Mouse (Mus musculus) neural tube, embryonic 13.5 days (tissue): ENCODE measurements around the gene Nfu1. TPM values are rescaled to one million over a fixed set of nuclear protein-coding genes. Genes with fewer than 3 reads are reported as not detected.

Experiments
- ATAC-seq: fragments of 200-750 bp; cut with Nextera tagmentation; 2 replicates; pipeline ENCODE4 v1.8.0; 2017; ENCODE audit warnings: low read depth, mild to moderate bottlenecking, moderate TSS enrichment, moderate library complexity
- H3K27ac ChIP-seq: fragments of 300-500 bp; sonication (generic); replicated peaks from 2 replicates; pipeline ENCODE4 v1.5.1; 2015; ENCODE audit warnings: moderate library complexity, mild to moderate bottlenecking, inconsistent platforms
- H3K27me3 ChIP-seq: fragments of 300-500 bp; sonication (generic); 2 replicates; pipeline ENCODE4 v1.6.1; 2015; ENCODE audit warnings: mild to moderate bottlenecking, inconsistent platforms
- H3K36me3 ChIP-seq: fragments of 300-500 bp; sonication (generic); 2 replicates; pipeline ENCODE4 v1.6.1; 2015; ENCODE audit warnings: mild to moderate bottlenecking, inconsistent platforms
- H3K4me1 ChIP-seq: fragments of 300-500 bp; sonication (generic); replicated peaks from 2 replicates; pipeline ENCODE4 v1.6.1; 2015; ENCODE audit warnings: inconsistent platforms
- H3K4me2 ChIP-seq: fragments of 300-500 bp; sonication (generic); 2 replicates; pipeline ENCODE4 v1.6.1; 2015; ENCODE audit warnings: inconsistent platforms, mild to moderate bottlenecking, moderate library complexity
- H3K4me3 ChIP-seq: fragments of 300-500 bp; sonication (generic); 2 replicates; pipeline ENCODE4 v1.5.1; 2015; ENCODE audit warnings: mild to moderate bottlenecking, inconsistent platforms
- H3K9ac ChIP-seq: fragments of 300-500 bp; sonication (generic); 2 replicates; pipeline ENCODE4 v1.6.1; 2015; ENCODE audit warnings: moderate library complexity, mild to moderate bottlenecking, inconsistent platforms
- H3K9me3 ChIP-seq: fragments of 300-500 bp; sonication (generic); 2 replicates; pipeline ENCODE4 v1.6.1; 2016; ENCODE audit warnings: inconsistent platforms
- WGBS: fragments of 180-500 bp; shearing (Covaris S2); methylation state at CpG from one replicate; pipeline ENCODE4 v1.1.7; 2015; 5-methylcytosine and 5-hydroxymethylcytosine counted together
- polyA plus RNA-seq: library from polyadenylated mRNA; unstranded; fragments of >200 nt; fragmentation: Nextera tagmentation; extraction: Ambion mirVana; gene quantifications from 2 replicates; pipeline ENCODE4 v1.2.1, GENCODE M21; 2015

Gene Nfu1
- 126 and 142 TPM in 2 replicates for polyA plus RNA-seq

- ATAC-seq: no peak
- Histone ChIP-seq H3K27me3 (no peaks in the 10 kb centered on the region), H3K4me2 (peak within 1 kb of the TSS; percentile 66), H3K9ac (peak within 1 kb of the TSS; percentile 94), H3K27ac (peak within 1 kb of the TSS; percentile 86), H3K4me3 (peak within 1 kb of the TSS; percentile 87), H3K4me1 (peaks cover 16% of the 10 kb centered on the region), H3K36me3 (peaks cover 8% of the 10 kb centered on the region; the same call in 1 of the 2 replicates), H3K9me3 (no peaks in the 10 kb centered on the region)
- WGBS: 77% methylated on average over 6 of the region's 6 CpGs
Observed at GRCm38 (mm10) chr6:87008887-87009286, at the start of gene Nfu1. Gene Nfu1, plus strand, starts transcription at chr6:87009236.

- Histone ChIP-seq H3K4me3 (no peak overlapping the region), H3K4me2 (no peak overlapping the region), H3K4me1 (no peaks in the 10 kb centered on the region), H3K27me3 (no peaks in the 10 kb centered on the region), H3K9ac (no peak overlapping the region), H3K36me3 (peaks cover 83% of the 10 kb centered on the region), H3K9me3 (no peaks in the 10 kb centered on the region), H3K27ac (no peak overlapping the region)
- 92% methylated on average over 7 of the region's 7 CpGs for WGBS
- no peak for ATAC-seq
Observed at GRCm38 (mm10) chr6:86963987-86964685, 44.9 kb upstream of the Nfu1 start.

GRCm38 (mm10) chr6:86967166-86967565 is 41.9 kb upstream of the Nfu1 start:
- Histone ChIP-seq H3K9ac (no peak overlapping the region), H3K4me1 (no peaks in the 10 kb centered on the region), H3K36me3 (peaks cover 91% of the 10 kb centered on the region), H3K4me2 (no peak overlapping the region), H3K27me3 (no peaks in the 10 kb centered on the region), H3K9me3 (no peaks in the 10 kb centered on the region), H3K27ac (no peak overlapping the region), H3K4me3 (no peak overlapping the region)
- WGBS: 84% methylated on average over 2 of the region's 2 CpGs
- ATAC-seq: no peak

GRCm38 (mm10) chr6:86973956-86974355 is 35.1 kb upstream of the Nfu1 start:
- Histone ChIP-seq H3K4me3 (no peak overlapping the region), H3K27me3 (no peaks in the 10 kb centered on the region), H3K4me2 (no peak overlapping the region), H3K9me3 (no peaks in the 10 kb centered on the region), H3K27ac (no peak overlapping the region), H3K36me3 (peaks cover 68% of the 10 kb centered on the region), H3K4me1 (no peaks in the 10 kb centered on the region), H3K9ac (no peak overlapping the region)
- 98% methylated on average over 4 of the region's 4 CpGs for WGBS
- ATAC-seq: no peak

- Histone ChIP-seq H3K36me3 (peaks cover 50% of the 10 kb centered on the region), H3K4me2 (no peak overlapping the region), H3K4me3 (no peak overlapping the region), H3K9ac (no peak overlapping the region), H3K4me1 (no peaks in the 10 kb centered on the region), H3K27ac (no peak overlapping the region), H3K9me3 (no peaks in the 10 kb centered on the region), H3K27me3 (no peaks in the 10 kb centered on the region)
- WGBS: 93% methylated on average over 8 of the region's 8 CpGs
- ATAC-seq: no peak
Observed at GRCm38 (mm10) chr6:86978156-86978908, 30.7 kb upstream of the Nfu1 start.

GRCm38 (mm10) chr6:86978909-86979265 is 30.1 kb upstream of the Nfu1 start:
- H3K4me2 ChIP-seq: no peak overlapping the region
- H3K9ac ChIP-seq: no peak overlapping the region
- no peak overlapping the region for H3K4me3 ChIP-seq
- WGBS: 88% methylated on average over 6 of the region's 6 CpGs
- no peak for ATAC-seq
- peaks cover 50% of the 10 kb centered on the region for H3K36me3 ChIP-seq
- no peaks in the 10 kb centered on the region for H3K27me3 ChIP-seq
- H3K27ac ChIP-seq: no peak overlapping the region
- H3K4me1 ChIP-seq: no peaks in the 10 kb centered on the region
- H3K9me3 ChIP-seq: no peaks in the 10 kb centered on the region

DNA sequence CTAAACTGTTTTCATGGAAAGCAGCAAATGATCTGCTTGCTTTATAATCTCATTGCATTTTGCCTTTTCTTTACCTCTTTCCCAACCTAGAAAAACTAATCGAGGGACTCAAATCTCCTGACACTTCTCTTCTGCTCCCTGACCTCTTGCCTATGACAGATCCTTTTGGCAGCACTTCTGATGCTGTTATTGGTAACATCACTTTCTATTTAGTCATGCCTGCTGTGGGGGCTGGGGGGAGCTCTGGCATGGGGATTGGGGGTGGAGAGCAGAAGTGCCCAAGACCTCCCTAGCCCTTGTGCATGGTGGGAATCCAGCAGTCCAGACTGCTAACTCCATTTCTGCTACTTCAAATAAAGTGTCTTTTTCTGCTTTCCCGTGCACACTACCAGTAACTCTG is 27.8 kb upstream of the Nfu1 start:
- ATAC-seq: no peak
- WGBS: 93% methylated on average over 2 of the region's 2 CpGs
- H3K4me1 ChIP-seq: no peaks in the 10 kb centered on the region
- no peak overlapping the region for H3K9ac ChIP-seq
- no peak overlapping the region for H3K4me3 ChIP-seq
- no peak overlapping the region for H3K27ac ChIP-seq
- no peaks in the 10 kb centered on the region for H3K27me3 ChIP-seq
- no peaks in the 10 kb centered on the region for H3K9me3 ChIP-seq
- H3K4me2 ChIP-seq: no peak overlapping the region
- peaks cover 50% of the 10 kb centered on the region for H3K36me3 ChIP-seq

DNA sequence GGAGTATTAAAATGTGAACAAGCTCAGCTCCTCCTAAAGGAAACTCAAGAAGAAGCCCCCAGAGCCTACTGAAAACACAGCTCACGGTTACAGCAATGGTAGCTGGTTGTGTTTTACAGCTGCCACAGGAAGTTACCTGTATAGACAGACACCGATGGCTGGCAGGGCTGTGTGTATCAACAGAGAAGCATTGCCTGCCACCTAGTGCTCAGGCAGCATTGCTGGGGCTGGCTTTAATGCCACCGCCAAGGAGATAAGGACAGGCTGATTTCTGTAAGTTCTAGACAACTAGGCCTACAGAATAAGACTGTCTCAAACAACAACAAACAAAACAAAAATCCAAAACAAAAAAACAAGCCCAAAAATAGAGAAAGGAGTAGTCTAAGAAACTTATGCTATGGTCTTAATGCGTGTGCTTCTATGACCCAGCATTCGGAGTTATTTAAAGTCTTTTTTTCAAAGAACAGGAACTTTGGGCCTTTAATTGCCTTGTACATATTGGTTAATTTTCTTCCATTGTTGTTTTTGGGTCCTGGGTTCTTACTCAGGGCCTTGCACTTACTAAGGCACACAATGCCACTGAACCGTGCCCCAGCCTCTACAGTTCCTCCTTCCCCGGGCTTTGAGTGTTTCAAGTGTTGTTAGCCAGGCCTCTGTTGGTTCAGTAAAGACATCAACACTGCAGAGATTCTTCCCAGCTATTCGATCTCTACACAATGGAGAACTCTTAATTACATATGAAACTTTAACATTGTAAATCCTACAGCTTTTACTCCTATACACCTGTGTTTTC is 23.5 kb upstream of the Nfu1 start:
- H3K4me1 ChIP-seq: no peaks in the 10 kb centered on the region
- no peaks in the 10 kb centered on the region for H3K27me3 ChIP-seq
- WGBS: 89% methylated on average over 8 of the region's 8 CpGs
- H3K4me2 ChIP-seq: no peak overlapping the region
- peaks cover 43% of the 10 kb centered on the region for H3K36me3 ChIP-seq
- ATAC-seq: no peak
- H3K9me3 ChIP-seq: no peaks in the 10 kb centered on the region
- no peak overlapping the region for H3K9ac ChIP-seq
- H3K4me3 ChIP-seq: no peak overlapping the region
- H3K27ac ChIP-seq: no peak overlapping the region

DNA sequence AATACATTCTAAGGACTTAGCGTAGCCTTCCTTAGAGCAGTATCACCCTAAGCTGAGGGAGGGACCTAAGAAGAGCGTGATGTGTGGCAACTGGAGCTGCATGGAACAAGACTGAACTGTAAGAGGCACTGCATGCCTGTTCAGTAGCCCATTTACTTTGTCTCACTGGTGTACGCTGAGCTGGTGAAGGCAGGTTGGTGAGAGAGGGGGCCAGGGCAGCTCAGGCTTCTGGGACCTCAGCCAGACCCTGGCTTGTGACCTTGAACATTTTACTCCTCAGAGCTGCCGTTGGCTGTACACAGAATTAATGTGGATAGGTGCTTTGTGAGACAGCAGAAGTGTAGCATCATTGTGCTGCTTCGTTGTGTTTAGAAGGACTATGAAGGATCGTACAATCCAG is 19.5 kb upstream of the Nfu1 start:
- Histone ChIP-seq H3K4me3 (no peak overlapping the region), H3K27ac (no peak overlapping the region), H3K4me1 (no peaks in the 10 kb centered on the region), H3K27me3 (no peaks in the 10 kb centered on the region), H3K9ac (no peak overlapping the region), H3K36me3 (peaks cover 22% of the 10 kb centered on the region; the same call in 1 of the 2 replicates), H3K9me3 (no peaks in the 10 kb centered on the region), H3K4me2 (no peak overlapping the region)
- 92% methylated on average over 6 of the region's 6 CpGs for WGBS
- ATAC-seq: no peak

DNA sequence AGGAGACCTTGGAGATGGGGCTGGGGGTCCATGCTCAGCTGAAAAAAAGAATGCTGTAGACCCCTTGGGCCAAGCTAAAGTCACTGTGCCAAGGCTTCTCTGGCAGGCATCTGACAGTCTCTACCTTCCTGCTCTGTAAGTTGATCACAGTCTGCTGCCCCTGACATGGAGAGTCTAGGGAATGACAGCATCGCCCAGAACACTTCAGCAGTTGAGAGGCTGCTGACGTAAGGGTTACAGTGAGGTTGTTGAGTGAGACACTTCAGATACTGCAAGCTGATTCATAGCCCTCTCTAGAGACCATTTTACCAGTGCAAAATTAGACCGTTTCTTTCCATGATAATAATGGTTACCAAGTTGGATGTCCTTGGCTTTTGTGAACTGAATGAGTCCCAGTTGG is 18.0 kb upstream of the Nfu1 start:
- H3K4me2 ChIP-seq: no peak overlapping the region
- no peak overlapping the region for H3K27ac ChIP-seq
- H3K4me3 ChIP-seq: no peak overlapping the region
- H3K4me1 ChIP-seq: no peaks in the 10 kb centered on the region
- peaks cover 32% of the 10 kb centered on the region for H3K36me3 ChIP-seq
- H3K9me3 ChIP-seq: no peaks in the 10 kb centered on the region
- H3K9ac ChIP-seq: no peak overlapping the region
- H3K27me3 ChIP-seq: no peaks in the 10 kb centered on the region
- ATAC-seq: no peak
- 73% methylated on average over 3 of the region's 3 CpGs for WGBS

DNA sequence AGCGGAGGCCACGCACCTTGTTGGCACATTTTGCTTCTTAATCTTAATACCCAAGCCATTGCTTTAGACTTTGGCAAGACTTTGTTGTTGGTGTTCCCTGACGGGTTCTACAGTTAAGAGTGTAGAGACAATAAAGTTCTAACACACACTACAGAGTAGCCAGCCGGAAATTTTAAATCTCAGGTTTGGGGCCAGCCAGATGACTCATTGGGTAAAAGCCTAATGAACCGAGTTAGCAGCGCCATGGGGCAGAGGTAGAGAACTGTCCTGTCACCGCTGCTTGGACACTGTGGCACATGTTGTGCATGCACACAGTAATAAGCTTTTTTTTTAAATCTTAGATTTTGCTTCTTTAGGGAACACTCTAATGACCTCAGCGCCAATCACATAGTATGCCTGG is 16.7 kb upstream of the Nfu1 start:
- WGBS: 91% methylated on average over 8 of the region's 8 CpGs
- no peaks in the 10 kb centered on the region for H3K4me1 ChIP-seq
- H3K27me3 ChIP-seq: no peaks in the 10 kb centered on the region
- H3K27ac ChIP-seq: no peak overlapping the region
- peaks cover 34% of the 10 kb centered on the region for H3K36me3 ChIP-seq
- no peak overlapping the region for H3K4me3 ChIP-seq
- no peaks in the 10 kb centered on the region for H3K9me3 ChIP-seq
- H3K9ac ChIP-seq: no peak overlapping the region
- no peak for ATAC-seq
- H3K4me2 ChIP-seq: no peak overlapping the region

GRCm38 (mm10) chr6:86994254-86994653 is 14.8 kb upstream of the Nfu1 start:
- H3K9me3 ChIP-seq: no peaks in the 10 kb centered on the region
- H3K9ac ChIP-seq: no peak overlapping the region
- no peaks in the 10 kb centered on the region for H3K27me3 ChIP-seq
- H3K4me2 ChIP-seq: no peak overlapping the region
- peaks cover 44% of the 10 kb centered on the region for H3K36me3 ChIP-seq
- H3K27ac ChIP-seq: no peak overlapping the region
- no peaks in the 10 kb centered on the region for H3K4me1 ChIP-seq
- WGBS: 88% methylated on average over 4 of the region's 4 CpGs
- no peak overlapping the region for H3K4me3 ChIP-seq
- ATAC-seq: no peak
